Mouse (Mus musculus) thymus, adult 2 months (tissue): ENCODE measurements at regions not wholly inside any gene's neighbourhood (a gene's known extent, or its start where the extent isn't known, plus 50 kb on each side); places are given as distances from the start of the nearest gene placed in this dataset.

Source experiments
- DNase-seq: peaks from one replicate; pipeline ENCODE4 v3.0.0; 2021
- H3K27ac ChIP-seq: fragments of 200-500 bp; 2 replicates; pipeline ENCODE4 v1.5.1; 2012; ENCODE audit warnings: low read length, control low read depth; ENCODE audit not compliant: control insufficient read depth, insufficient read depth
- H3K27me3 ChIP-seq: fragments of 200-500 bp; 2 replicates; pipeline ENCODE4 v1.6.1; 2012; ENCODE audit warnings: mild to moderate bottlenecking, low read length, moderate library complexity, mixed read lengths; ENCODE audit not compliant: control insufficient read depth, insufficient read depth
- H3K36me3 ChIP-seq: fragments of 200-500 bp; 2 replicates; pipeline ENCODE4 v1.6.1; 2012; ENCODE audit warnings: mild to moderate bottlenecking, low read length, moderate library complexity; ENCODE audit not compliant: control insufficient read depth, insufficient read depth
- H3K4me1 ChIP-seq: fragments of 200-500 bp; replicated peaks from 2 replicates; pipeline ENCODE4 v1.6.1; 2012; ENCODE audit warnings: low read length; ENCODE audit not compliant: control insufficient read depth, insufficient read depth
- H3K4me3 ChIP-seq: fragments of 200-500 bp; 2 replicates; pipeline ENCODE4 v1.5.1; 2012; ENCODE audit warnings: mild to moderate bottlenecking, low read length, control low read depth, moderate library complexity; ENCODE audit not compliant: control insufficient read depth, insufficient read depth
- CTCF ChIP-seq: fragments of 200-500 bp; IDR thresholded peaks from 2 replicates; pipeline ENCODE4 v1.5.1; 2012; ENCODE audit warnings: mild to moderate bottlenecking, control low read depth, low read length, moderate library complexity, borderline replicate concordance; ENCODE audit not compliant: control insufficient read depth, poor library complexity, insufficient read depth; ENCODE audit errors: extremely low read depth
- POLR2A ChIP-seq: fragments of 200-500 bp; IDR thresholded peaks from 2 replicates; pipeline ENCODE4 v1.6.1; 2012; ENCODE audit warnings: mild to moderate bottlenecking, low read length, control low read depth, moderate library complexity; ENCODE audit not compliant: control insufficient read depth, poor library complexity, insufficient read depth; ENCODE audit errors: extremely low read depth
- WGBS: fragments of 180-500 bp; shearing (Covaris S2); methylation state at CpG from one replicate; pipeline ENCODE4 v1.1.7; 2018; 5-methylcytosine and 5-hydroxymethylcytosine counted together

DNA sequence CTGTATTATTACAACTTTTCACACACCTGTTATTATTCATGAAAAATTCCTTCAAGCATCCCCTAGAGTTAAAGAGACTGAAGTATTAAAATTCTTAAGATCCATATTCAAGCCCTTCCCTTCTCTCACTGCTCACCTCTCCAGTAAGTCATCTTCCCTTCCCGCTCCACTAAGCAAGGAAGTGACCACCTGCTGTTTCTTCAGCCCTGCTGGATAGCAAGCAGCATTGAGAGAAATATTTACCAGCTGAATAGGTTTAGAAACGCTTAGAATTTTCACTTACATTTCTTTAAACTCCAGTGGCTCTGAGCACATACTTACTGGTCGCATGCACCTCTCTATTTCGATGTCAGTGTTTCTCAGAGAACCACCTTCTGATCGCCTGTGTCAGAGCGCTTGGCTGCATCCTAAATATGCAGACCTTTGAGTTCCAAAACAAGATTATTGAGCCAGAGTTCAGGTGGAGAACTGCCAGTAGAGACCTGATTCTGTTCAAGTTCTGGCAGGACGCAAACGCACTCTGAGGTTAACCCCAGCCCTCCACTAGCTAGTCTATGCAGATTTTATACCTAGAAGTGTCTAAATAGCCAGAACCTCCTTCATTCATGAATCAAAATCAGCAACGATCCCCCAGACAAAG is 314.9 kb downstream of the Mllt3 start:
- Histone ChIP-seq H3K27ac (no peak overlapping the region), H3K4me1 (no peaks in the 10 kb centered on the region), H3K36me3 (no peaks in the 10 kb centered on the region), H3K27me3 (no peaks in the 10 kb centered on the region), H3K4me3 (no peak overlapping the region)
- DNase-seq = no peak
- no peak for TF ChIP-seq POLR2A
- TF ChIP-seq CTCF = no peak
- 88% methylated on average over 9 of the region's 9 CpGs for WGBS

- 94% methylated on average over 11 of the region's 11 CpGs for whole genome bisulfite sequencing
- H3K4me1 ChIP-seq = no peaks in the 10 kb centered on the region
Measured at GRCm38 (mm10) chr4:87715212-87715933, 317.8 kb downstream of the Mllt3 start.

DNA sequence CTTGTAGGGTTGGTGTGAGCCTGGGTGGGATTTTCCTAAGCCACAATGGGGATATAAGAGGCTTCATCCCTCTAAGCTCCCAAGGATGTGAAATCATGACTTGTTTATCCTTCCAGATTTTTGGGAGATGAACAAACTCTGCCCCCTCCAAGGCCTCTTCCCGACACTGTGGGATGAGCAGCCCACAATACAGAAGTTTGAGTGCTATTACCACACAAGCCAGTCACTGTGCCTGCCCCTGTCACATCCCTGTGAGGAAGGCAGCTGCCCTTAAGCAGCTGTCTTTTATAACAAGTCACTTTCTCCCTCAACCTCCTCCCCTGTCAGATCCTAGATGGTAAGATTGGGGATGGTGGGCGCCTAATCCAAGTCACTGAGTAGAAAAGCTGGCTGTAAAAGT is 320.5 kb downstream of the Mllt3 start:
- Histone ChIP-seq H3K36me3 (no peaks in the 10 kb centered on the region), H3K4me1 (no peaks in the 10 kb centered on the region), H3K4me3 (no peak overlapping the region), H3K27me3 (no peaks in the 10 kb centered on the region), H3K27ac (no peak overlapping the region)
- no peak for DNase-seq
- TF ChIP-seq CTCF (no peak), POLR2A (no peak)
- WGBS = 84% methylated on average over 2 of the region's 2 CpGs

More at GRCm38 (mm10) chr4:87715212-87715933, 317.8 kb downstream of the Mllt3 start:
- Histone ChIP-seq H3K27me3 (no peaks in the 10 kb centered on the region), H3K4me3 (no peak overlapping the region), H3K36me3 (no peaks in the 10 kb centered on the region), H3K27ac (no peak overlapping the region)
- no peak for DNase-seq
- TF ChIP-seq POLR2A = no peak
- TF ChIP-seq CTCF = no peak

DNA sequence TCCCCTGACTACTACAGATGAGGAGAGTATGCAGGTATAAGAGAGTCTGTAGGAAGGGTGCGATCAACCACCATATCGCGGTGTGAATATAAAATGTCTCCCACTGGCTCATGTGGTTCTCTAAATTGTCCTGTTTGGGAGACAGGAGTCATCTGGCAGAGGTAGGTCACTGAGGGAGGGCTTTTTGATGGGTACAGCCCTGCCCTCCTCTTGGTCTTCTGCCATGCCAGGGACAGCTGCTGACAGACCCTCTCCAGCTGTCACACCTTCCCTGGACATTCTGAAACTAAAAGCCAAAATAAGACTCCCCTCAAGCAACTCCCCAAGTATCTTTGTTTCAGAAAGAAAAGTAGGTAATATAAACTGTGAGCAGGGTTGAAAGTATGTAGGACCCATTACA is 320.9 kb downstream of the Mllt3 start:
- no peak for DNase-seq
- TF ChIP-seq CTCF = no peak
- TF ChIP-seq POLR2A = no peak
- H3K4me3 ChIP-seq = no peak overlapping the region
- 89% methylated on average over 3 of the region's 3 CpGs for WGBS
- no peak overlapping the region for H3K27ac ChIP-seq
- no peaks in the 10 kb centered on the region for H3K36me3 ChIP-seq
- H3K4me1 ChIP-seq = no peaks in the 10 kb centered on the region
- no peaks in the 10 kb centered on the region for H3K27me3 ChIP-seq

DNA sequence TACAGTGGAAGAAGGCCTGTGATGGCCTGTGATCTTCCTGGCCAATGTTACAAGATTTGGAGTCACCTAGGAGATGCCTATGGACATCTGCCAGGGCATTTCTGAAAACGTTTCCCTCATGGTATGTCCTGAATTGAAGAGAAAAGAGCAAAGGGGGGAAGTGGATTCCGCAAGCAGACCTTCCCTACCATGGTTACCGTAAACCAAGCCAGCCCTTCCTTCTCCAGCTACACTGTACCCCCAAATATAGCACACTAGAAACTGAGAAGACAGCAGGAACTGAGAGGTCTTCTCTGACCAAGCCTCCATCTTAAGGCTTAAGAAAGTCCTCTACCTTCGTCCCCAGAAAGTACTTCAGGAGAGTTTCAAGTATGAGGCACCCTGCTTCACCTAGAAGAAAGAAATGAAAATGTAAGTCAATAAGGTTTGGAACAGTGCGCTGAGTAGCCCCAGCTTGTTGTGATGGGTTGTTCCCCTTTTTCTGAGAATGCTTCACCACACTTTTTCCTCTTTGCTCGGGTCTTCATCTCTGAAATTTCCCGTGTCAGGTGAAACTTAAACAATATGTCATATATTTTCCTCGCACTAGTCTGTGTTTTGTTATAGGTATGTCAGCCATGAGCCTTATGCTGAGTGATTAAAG is 321.9 kb downstream of the Mllt3 start:
- H3K4me3 ChIP-seq = no peak overlapping the region
- no peaks in the 10 kb centered on the region for H3K27me3 ChIP-seq
- H3K4me1 ChIP-seq = no peaks in the 10 kb centered on the region
- DNase-seq = no peak
- H3K36me3 ChIP-seq = no peaks in the 10 kb centered on the region
- 30% methylated on average over 8 of the region's 8 CpGs for WGBS
- no peak for TF ChIP-seq POLR2A
- TF ChIP-seq CTCF = no peak
- no peak overlapping the region for H3K27ac ChIP-seq

DNA sequence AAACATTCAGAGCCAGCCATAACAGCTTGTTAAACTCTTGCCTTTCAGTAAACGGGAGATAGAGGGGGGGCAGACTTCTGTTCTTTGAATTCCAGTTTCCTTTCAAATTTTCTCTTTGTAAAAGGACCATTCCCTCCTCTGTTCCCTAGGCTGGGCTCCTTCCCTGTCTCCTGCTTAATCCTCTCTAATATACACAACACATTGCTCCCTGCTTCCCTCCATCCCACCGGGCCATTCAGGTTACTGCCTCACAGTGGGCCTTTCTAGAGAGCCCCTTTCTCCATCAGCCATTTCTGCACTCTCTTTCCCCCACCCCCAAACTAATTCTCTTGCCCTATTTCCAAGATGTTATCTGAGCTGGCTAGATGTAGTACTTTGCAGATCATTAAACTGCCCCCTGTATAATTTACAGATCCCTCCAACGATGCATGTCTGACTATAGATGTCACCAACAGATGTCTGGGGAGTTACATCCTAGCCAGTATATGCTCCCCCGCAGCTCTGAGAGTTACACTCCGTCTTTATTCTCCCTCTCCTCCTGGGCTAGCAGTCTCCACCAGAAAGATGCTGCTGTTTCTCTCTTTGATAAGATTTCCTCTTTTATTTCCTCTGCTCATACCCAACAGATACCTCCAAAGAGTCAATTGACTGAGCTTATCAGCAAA is 324.1 kb downstream of the Mllt3 start:
- Histone ChIP-seq H3K36me3 (no peaks in the 10 kb centered on the region), H3K4me3 (no peak overlapping the region), H3K27me3 (no peaks in the 10 kb centered on the region), H3K4me1 (no peaks in the 10 kb centered on the region), H3K27ac (no peak overlapping the region)
- DNase-seq = no peak
- WGBS = 74% methylated on average over 5 of the region's 5 CpGs
- TF ChIP-seq POLR2A = no peak
- no peak for TF ChIP-seq CTCF
